Mouse (Mus musculus) left cerebral cortex, postnatal 25 days (tissue): ENCODE measurements around the gene Rgma. TPM values are rescaled to one million over a fixed set of nuclear protein-coding genes. Genes with fewer than 3 reads are reported as not detected.

ENCODE experiments used
- DNase-seq, 2 experiments: peaks; one replicate each; pipeline ENCODE4 v3.0.0; 2022; ENCODE audit warnings: low spot score in 2 of 2, mixed read lengths in 1 of 2
- intact Hi-C: fragments of 180-260 bp; cut with DNase I; formaldehyde crosslinking; loops from one replicate; pipeline ENCODE4 v1.15.1; 2025
- total RNA-seq, 2 experiments: library from RNA; stranded (reverse); gene quantifications; 2 replicates each; pipeline ENCODE4 v1.2.3; 2021

Rgma gene
- total RNA-seq, 2 experiments from 2014 or later: 62.3 to 66.1 TPM

GRCm38 (mm10) chr7:73394013-73394409 lies 18.7 kb downstream of the Rgma start:
- DNase-seq: no peak
- intact Hi-C loops: no loop called here

DNA sequence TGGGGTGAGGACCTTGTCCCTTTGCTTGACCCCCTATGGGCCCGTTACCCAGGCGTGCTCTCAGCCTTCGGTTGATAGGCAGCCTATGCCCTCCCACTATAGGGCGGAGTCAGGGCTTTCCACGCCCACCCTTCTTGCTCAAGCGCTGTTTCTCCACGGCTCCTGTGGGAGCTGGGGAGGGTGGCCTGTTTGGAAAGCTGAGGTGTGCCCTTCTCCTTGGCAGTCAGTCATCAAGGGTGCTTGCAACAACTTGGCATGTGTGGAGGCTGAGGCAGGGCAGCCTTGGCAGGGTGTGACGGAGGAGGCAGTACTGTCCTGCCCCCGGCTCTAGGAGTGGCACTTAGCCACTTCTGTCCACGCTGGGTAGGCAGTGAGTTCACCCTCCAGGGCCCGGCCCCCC lies 23.0 kb downstream of the Rgma start:
- peak in 1 of 2 experiments; percentile 66 for DNase-seq
- intact Hi-C loops: loop anchor here (5.0 kb wide), 1 partner anchor 996 kb away; no protein-coding TSS in a partner anchor

DNA sequence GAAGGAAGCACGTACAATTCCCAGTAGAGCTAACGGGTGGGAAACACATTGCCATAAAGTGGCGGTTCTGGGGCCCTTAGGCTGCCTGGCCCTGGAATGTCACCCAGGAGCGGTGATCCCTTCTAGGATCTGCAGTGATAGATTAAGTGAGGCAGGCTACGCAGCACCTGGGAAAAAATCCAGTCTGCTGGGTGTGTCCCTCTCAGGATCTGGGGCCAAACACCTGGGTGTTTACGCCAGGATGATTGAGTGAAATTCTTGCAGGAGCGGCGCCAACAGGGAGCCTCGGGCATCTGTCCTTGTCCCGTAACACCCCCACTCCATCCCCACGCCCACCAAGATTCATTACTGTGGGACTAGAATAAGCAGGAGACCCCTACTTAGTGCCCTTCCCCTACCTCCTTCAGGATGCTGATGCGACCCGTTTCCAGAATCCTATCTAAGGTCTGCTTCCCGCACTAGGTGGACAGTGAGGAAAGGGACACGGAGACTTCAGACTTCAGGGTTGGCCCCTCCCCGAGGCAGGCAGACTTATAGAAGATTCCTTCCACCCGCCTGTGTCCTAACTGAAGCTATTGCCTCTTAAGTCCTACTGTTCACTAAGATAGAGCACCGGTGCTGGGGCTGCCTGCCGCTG lies 23.6 kb downstream of the Rgma start:
- intact Hi-C loops: loop anchor here (5.0 kb wide), 1 partner anchor 997 kb away; no protein-coding TSS in a partner anchor

DNA sequence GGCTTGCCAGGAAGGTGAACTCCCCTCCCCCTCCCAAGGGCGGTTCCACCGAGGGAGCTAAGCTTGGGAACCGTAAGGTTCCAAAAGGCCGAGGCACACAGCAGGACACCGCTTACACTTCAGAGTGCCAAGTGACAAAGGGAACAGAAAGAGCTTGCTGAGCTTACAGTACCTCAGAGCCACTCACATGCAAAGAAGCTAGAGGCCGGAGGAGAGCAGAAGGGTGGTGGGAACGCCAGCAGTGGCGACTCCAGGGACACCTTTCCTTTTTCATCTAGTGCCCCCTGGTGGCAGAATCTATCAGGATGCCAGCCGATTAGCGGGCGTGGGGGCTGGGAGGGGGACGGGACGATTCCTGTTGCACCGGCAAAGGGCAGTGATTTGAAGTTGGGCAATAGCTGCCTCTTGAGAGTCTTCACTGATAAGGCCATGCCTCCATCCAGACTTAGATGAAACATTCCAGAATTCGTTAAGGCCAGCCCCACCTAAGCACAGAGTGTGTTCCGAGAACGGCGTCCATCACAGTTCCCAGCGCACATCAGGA lies 24.3 kb downstream of the Rgma start:
- intact Hi-C loops: loop anchor here (2.0 to 5.0 kb wide), 2 partner anchors 23 to 997 kb away; no protein-coding TSS in a partner anchor
- peak; percentile 75 to 76 for DNase-seq

More for the DNA sequence above, 23.6 kb downstream of the Rgma start:
- DNase-seq: no peak

DNA sequence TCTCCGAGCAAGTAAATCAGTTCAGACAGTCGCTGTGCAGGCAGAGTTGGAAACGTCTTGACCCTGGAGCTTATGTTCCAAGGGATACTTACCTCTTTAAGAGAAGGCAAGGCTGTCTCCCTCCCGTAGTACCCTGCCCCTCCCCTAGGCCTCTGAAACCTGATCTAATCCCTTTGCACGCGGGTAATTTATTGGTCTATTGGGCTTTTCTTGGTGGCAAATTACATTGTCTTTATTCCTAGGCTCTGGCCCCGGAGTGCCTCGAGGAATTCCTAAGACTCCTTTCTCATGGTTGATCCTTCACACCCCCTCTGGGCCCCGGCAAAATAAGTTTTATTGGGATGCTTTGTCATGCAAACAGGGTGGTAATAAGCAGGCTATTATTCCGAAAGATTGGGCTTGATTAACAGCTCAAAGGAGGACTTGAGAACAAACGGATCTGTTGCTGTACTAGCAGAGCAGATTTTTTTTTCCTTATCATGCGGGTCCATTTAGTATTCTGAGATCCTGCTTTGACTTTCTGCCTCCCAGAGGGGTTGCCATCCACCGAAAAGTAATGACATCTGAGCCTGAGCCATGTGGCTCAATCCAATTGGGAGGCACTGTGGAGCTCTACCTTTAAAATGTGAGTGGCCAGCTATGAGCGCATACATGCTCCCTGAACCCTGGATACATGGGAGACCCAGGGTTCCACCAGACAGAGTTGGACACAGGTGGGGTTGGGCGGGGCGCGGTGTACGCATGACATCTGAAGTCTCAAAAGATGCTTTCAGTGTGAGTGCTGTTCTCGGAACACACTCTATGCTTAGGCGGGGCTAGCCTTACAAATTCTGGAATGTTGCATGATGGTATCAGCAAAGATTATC lies 25.0 kb downstream of the Rgma start:
- DNase-seq: no peak
- intact Hi-C loops: loop anchor here (2.0 kb wide), 1 partner anchor 23 kb away; no protein-coding TSS in a partner anchor

DNA sequence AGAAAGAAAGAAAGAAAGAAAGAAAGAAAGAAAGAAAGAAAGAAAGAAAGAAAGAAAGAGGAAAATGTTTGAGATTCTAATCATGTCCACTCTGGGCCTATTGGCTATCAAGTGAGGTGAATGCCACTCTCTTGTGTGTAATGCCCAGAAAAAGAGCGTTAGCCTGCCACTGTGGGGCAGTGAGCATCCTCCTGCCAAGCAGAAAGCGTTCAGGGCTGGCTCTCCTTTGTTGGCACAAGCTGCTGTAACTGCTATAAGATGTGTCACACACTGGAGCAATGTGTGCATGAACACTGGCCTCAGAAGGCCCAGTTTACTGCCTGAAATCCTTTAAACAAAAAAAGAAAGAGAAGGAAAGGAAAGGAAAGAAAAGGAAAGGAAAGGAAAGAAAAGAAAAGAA lies 26.8 kb downstream of the Rgma start:
- DNase-seq: no peak
- intact Hi-C loops: no loop called here

- intact Hi-C loops: no loop called here
- no peak for DNase-seq
These were observed 27.4 kb downstream of the Rgma start for GRCm38 (mm10) chr7:73402671-73403070.

DNA sequence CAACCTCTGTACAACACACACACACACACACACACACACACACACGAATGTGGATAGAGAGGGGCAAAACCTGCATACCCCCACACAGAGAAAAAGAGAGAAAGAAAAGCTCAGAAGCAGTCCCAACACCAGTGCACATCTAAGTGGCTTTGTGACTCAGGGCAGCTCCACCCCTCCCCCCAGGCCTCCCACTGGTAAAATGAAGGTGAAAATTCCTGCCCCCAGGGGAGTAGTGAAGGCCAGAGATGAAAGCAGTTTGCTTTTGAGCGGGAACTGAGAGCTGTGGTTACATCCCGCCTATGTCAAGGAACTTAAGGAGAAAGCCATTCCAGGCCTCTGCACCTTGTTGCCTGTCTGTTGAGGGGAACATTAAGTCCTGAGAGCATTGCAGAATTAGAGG lies 28.2 kb downstream of the Rgma start:
- no peak for DNase-seq
- intact Hi-C loops: no loop called here

- no peak for DNase-seq
- intact Hi-C loops: no loop called here
These were observed 30.2 kb downstream of the Rgma start for GRCm38 (mm10) chr7:73405550-73405949.

GRCm38 (mm10) chr7:73411523-73411922 lies 36.2 kb downstream of the Rgma start:
- intact Hi-C loops: no loop called here

DNA sequence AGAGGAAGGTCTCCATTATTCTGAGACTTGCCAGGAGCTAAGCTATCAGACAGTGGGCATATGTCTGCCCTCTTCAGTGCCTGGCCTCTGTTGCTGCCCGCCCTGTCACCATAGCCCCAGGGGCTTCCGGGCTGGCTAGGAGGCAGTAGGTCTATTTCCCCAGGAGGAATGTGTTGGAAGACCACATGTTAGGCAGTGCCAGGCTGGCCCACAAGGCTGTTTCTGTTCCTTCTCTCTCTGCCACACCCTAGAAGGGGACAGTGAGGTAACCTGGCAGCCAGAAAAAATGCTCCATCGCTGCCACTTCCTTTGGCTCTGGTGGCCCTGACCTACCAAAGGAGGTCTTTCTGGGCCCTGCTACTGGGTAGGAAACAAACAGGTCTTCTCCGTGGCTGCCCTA lies 36.7 kb downstream of the Rgma start:
- DNase-seq: no peak
- intact Hi-C loops: no loop called here

More at GRCm38 (mm10) chr7:73411523-73411922, 36.2 kb downstream of the Rgma start:
- DNase-seq: no peak

GRCm38 (mm10) chr7:73412419-73412818 lies 37.1 kb downstream of the Rgma start:
- DNase-seq: no peak
- intact Hi-C loops: no loop called here

GRCm38 (mm10) chr7:73414192-73414591 lies 38.9 kb downstream of the Rgma start:
- no peak for DNase-seq

GRCm38 (mm10) chr7:73419375-73419774 lies 44.1 kb downstream of the Rgma start:
- no peak for DNase-seq
- intact Hi-C loops: no loop called here

More at GRCm38 (mm10) chr7:73414192-73414591, 38.9 kb downstream of the Rgma start:
- intact Hi-C loops: no loop called here

DNA sequence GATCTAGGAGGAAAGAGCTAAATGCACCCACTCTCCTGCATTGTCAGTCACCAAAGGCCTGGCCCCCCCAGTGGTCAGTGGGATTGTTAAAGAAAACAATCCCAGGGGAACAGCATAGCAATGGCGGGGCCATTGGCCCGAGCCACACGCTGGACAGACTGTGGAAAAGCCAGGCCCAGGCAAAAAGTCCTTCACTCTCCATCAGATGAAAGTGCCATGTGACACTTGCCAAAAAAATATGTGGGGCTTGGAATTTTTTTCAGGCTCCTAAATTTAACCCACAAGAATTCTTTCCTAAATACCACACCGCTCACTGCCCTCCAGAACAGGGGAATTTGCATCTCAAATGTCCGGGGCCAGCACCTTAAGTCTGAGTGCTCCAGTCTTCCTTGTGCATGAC lies 45.5 kb downstream of the Rgma start:
- intact Hi-C loops: loop anchor here (5.0 kb wide), 2 partner anchors 829 to 879 kb away; no protein-coding TSS in a partner anchor
- DNase-seq: no peak

GRCm38 (mm10) chr7:73421278-73422015 lies 46.1 kb downstream of the Rgma start:
- DNase-seq: no peak
- intact Hi-C loops: loop anchor here (1.0 to 5.0 kb wide), 4 partner anchors 21 to 1021 kb away; no protein-coding TSS in a partner anchor

- intact Hi-C loops: loop anchor here (1.0 to 5.0 kb wide), 4 partner anchors 22 to 1022 kb away; no protein-coding TSS in a partner anchor
- peak; percentile 88 to 94 for DNase-seq
These were observed 47.2 kb downstream of the Rgma start for GRCm38 (mm10) chr7:73422223-73423113.

DNA sequence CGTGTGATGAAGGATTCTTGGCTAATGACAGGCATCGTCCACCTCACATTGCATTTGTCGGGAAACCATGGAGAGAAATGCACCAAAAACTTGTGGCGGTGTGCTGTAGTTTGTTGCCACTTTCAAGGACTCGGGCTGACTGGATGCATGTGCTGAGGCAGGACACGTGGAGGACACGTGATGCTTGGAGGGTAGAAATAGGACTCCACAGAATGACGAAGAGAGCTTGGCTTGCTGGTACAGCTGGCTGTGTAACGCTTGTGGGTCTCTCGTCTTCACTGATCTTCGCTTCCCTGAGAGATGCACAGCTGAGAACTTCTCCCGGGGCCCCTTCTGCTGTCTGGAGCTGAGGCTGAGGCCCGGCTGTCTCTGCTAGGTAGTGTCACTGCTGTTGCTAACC lies 47.9 kb downstream of the Rgma start:
- intact Hi-C loops: loop anchor here (2.0 to 5.0 kb wide), 3 partner anchors 22 to 881 kb away; no protein-coding TSS in a partner anchor
- peak; percentile 64 to 90 for DNase-seq
